Mouse (Mus musculus): Measurements from ENCODE around the gene Sox1. TPM values are rescaled to one million over a fixed set of nuclear protein-coding genes. Genes with fewer than 3 reads are reported as not detected.

Sox1 gene
- not detected for polyA plus RNA-seq (2014; fragmentation: Illumina TruSeq; extraction: RNeasy Lipid Tissue Mini Kit (QIAGEN cat#74804); ENCODE audit: low read depth, low replicate concordance)

GRCm38 (mm10) chr8:12395071-12396031, at the start of gene Sox1:
Gene Sox1, plus strand, starts transcription at chr8:12395295.

Other genes starting within 250 kb of the Sox1 start
- not detected for gene A230072I06Rik, start 116.5 kb upstream of the Sox1 start, polyA plus RNA-seq (2014; fragmentation: Illumina TruSeq; extraction: RNeasy Lipid Tissue Mini Kit (QIAGEN cat#74804); ENCODE audit: low read depth, low replicate concordance)
- 3.1 TPM for gene Spaca7, start 177.7 kb downstream of the Sox1 start, polyA plus RNA-seq (2014; fragmentation: Illumina TruSeq; extraction: RNeasy Lipid Tissue Mini Kit (QIAGEN cat#74804); ENCODE audit: low read depth, low replicate concordance)

Measured in adipose tissue, adult 10 weeks (tissue).